Mouse (Mus musculus): Measurements from ENCODE around the gene 4930404N11Rik.

DNA sequence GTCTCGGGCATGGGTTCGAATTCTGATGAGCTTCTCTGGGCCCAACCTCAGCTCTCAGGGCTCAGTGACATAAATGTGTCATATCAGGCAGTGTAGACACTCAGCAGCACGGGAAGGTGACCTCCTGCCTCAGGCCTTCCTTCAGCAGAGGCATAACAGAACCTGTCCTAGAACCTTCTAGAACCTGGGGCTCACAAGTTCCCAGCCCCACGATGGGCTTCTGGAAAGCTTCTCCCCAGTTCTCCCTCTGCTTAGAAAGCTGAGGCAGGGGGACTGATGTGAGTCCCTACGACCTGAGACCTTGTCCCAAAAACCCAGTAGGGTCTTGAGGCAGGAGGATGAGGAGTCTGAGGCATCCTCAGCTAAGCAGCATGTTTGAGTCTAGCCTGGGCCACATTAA is 49.5 kb upstream of the 4930404N11Rik start:
- no peak for TF ChIP-seq CTCF (IDR thresholded peaks at IDR 0.05; ENCODE audit: low read depth, low read length)
- no peak for TF ChIP-seq TAL1 (conservative IDR thresholded peaks at IDR 0.05; ENCODE audit: low read depth, low read length)
- no peak for TF ChIP-seq GATA1 (IDR thresholded peaks at IDR 0.05; ENCODE audit: borderline replicate concordance, low read length)
- no peak for TF ChIP-seq GATA2 (IDR thresholded peaks at IDR 0.05; ENCODE audit: borderline replicate concordance, low read depth, low read length)
- no peak for TF ChIP-seq POLR2AphosphoS5 (IDR thresholded peaks at IDR 0.05; ENCODE audit: insufficient replicate concordance, low read depth, low read length)
